Mouse (Mus musculus) heart, embryonic 15.5 days (tissue): ENCODE data around the gene Ccnf. TPM values are rescaled to one million over a fixed set of nuclear protein-coding genes. Genes with fewer than 3 reads are reported as not detected.
A peak's percentile ranks its signal among the peaks of the same experiment; 100 is the strongest.

Experiments used
- ATAC-seq: fragments of 200-750 bp; cut with Nextera tagmentation; replicated peaks from 2 replicates; pipeline ENCODE4 v1.8.0; 2017; ENCODE audit warnings: low read depth, moderate TSS enrichment; ENCODE audit not compliant: insufficient number of reproducible peaks, insufficient read depth, low FRiP score
- H3K27ac ChIP-seq: fragments of 300-500 bp; sonication (generic); 2 replicates; pipeline ENCODE4 v1.5.1; 2015; ENCODE audit warnings: mild to moderate bottlenecking, inconsistent platforms
- H3K27me3 ChIP-seq: fragments of 300-500 bp; sonication (generic); 2 replicates; pipeline ENCODE4 v1.6.1; 2015; ENCODE audit warnings: inconsistent platforms
- H3K36me3 ChIP-seq: fragments of 300-500 bp; sonication (generic); 2 replicates; pipeline ENCODE4 v1.6.1; 2015; ENCODE audit warnings: mild to moderate bottlenecking, inconsistent platforms
- H3K4me1 ChIP-seq: fragments of 300-500 bp; sonication (generic); replicated peaks from 2 replicates; pipeline ENCODE4 v1.6.1; 2015; ENCODE audit warnings: inconsistent platforms
- H3K4me2 ChIP-seq: fragments of 300-500 bp; sonication (generic); 2 replicates; pipeline ENCODE4 v1.6.1; 2015; ENCODE audit warnings: inconsistent platforms, mild to moderate bottlenecking, moderate library complexity
- H3K4me3 ChIP-seq: fragments of 300-500 bp; sonication (generic); 2 replicates; pipeline ENCODE4 v1.5.1; 2015; ENCODE audit warnings: mild to moderate bottlenecking, inconsistent platforms
- H3K9ac ChIP-seq: fragments of 300-500 bp; sonication (generic); 2 replicates; pipeline ENCODE4 v1.6.1; 2015; ENCODE audit warnings: mild to moderate bottlenecking, inconsistent platforms
- H3K9me3 ChIP-seq: fragments of 300-500 bp; sonication (generic); replicated peaks from 2 replicates; pipeline ENCODE4 v1.6.1; 2016; ENCODE audit warnings: inconsistent platforms
- WGBS: fragments of 180-500 bp; shearing (Covaris S2); methylation state at CpG from one replicate; pipeline ENCODE4 v1.1.7; 2015; ENCODE audit warnings: mixed read lengths; 5-methylcytosine and 5-hydroxymethylcytosine counted together
- polyA plus RNA-seq: library from polyadenylated mRNA; unstranded; fragments of >200 nt; fragmentation: Nextera tagmentation; extraction: Ambion mirVana; gene quantifications from 2 replicates; pipeline ENCODE4 v1.2.1, GENCODE M21; 2015

Gene Ccnf
- 29.2 and 36.1 TPM in 2 replicates for polyA plus RNA-seq

DNA sequence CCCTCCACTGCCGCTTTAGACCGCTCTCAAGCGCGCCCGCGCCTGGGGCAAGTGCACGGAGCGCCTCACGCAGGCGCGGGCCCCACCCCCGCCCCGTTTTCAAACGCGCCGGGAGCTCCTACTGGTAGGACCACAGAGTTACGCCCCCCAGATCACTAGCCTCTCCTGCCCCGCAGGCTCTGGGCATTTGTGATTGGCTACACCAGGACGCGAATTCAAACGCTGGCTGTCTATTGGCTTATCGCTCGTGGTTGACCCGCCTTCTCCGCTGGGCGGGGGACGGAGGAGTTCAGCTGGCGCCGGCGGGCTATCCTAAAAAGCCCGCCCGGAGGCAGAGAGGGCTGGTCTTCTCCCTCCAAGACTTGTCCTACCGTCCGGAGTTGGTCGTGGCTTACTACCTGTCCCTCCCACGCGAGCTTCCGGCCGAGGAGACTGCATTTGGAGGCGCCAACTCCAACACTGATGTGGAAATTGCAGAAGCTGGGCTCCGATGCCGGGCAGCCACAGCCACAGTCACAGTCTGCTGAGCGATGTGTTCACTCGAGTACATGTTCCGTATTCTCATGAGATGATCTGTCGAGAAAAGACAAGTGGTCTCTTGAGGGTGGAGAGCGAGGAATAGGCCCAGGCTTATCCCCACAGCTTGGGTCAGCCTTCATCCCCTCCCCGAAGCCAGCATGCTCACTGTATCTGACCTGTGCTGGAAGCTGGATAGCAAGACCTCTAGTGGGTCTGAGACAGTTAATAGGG, at the start of gene Ccnf:
Gene Ccnf (minus strand): TSS at position 165 of the 750 bp plus-strand sequence.
- H3K27ac ChIP-seq = peak within 1 kb of the TSS; percentile 76
- under 1% methylated on average over 48 of the region's 48 CpGs for WGBS

DNA sequence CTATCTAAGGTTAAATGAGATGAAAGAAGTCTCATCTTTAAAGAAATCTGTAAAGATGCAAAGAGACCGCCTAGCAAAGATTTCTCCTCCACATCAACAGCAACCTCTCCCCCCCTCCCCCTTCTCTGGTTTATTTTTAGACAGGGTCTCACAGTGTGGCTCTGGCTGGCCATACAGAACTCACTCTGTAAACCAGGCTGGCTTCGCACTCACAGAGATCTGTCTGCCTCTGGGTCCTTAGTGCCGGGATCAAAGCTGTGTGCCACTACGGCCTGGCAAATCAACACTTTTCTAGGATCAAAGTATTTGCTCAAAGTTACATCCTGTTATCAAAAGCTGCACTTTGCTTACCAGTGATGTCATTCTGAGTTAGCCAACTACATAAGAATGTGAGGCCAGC, 49.4 kb upstream of the Ccnf start:
- Histone ChIP-seq H3K27ac (no peak overlapping the region), H3K9ac (no peak overlapping the region), H3K27me3 (no peaks in the 10 kb centered on the region), H3K4me2 (no peak overlapping the region), H3K4me1 (peaks cover 2% of the 10 kb centered on the region; the same call in 1 of the 2 replicates), H3K9me3 (no peaks in the 10 kb centered on the region), H3K36me3 (no peaks in the 10 kb centered on the region), H3K4me3 (no peak overlapping the region)
- no peak for ATAC-seq
- WGBS = 34% methylated on average over 4 of the region's 4 CpGs

More for the DNA sequence above, at the start of gene Ccnf:
- H3K27me3 ChIP-seq = no peaks in the 10 kb centered on the region
- peaks cover 13% of the 10 kb centered on the region for H3K4me1 ChIP-seq
- ATAC-seq = peak; percentile 100
- peaks cover 23% of the 10 kb centered on the region for H3K36me3 ChIP-seq
- H3K9ac ChIP-seq = peak within 1 kb of the TSS; percentile 86
- peak within 1 kb of the TSS; percentile 76 for H3K4me2 ChIP-seq
- H3K9me3 ChIP-seq = no peaks in the 10 kb centered on the region
- peak within 1 kb of the TSS; percentile 90 for H3K4me3 ChIP-seq

DNA sequence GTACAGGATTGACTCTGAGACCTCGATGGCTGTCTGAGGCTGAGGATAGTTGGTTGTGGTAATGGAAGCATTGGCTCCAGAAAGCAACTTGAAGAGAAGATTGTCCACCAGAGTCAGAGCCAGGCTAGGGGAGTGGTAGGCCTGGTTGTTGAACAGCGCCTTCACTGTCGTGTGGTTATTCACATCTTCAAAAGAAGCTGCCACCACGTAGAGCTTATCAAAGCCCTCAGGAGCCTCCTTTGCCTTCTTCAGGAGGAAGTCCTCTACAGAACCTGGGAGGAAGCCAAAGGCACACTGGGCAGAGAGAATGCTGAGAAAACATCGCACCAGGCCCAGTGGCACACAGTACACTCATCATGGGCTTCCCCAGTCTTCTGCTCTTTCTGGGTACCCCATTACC, 38.1 kb upstream of the Ccnf start:
- ATAC-seq = no peak
- H3K36me3 ChIP-seq = no peaks in the 10 kb centered on the region
- H3K9ac ChIP-seq = no peak overlapping the region
- 69% methylated on average over 5 of the region's 5 CpGs for WGBS
- H3K4me3 ChIP-seq = no peak overlapping the region
- H3K9me3 ChIP-seq = no peaks in the 10 kb centered on the region
- no peak overlapping the region for H3K27ac ChIP-seq
- H3K27me3 ChIP-seq = no peaks in the 10 kb centered on the region
- H3K4me2 ChIP-seq = no peak overlapping the region
- H3K4me1 ChIP-seq = no peaks in the 10 kb centered on the region

DNA sequence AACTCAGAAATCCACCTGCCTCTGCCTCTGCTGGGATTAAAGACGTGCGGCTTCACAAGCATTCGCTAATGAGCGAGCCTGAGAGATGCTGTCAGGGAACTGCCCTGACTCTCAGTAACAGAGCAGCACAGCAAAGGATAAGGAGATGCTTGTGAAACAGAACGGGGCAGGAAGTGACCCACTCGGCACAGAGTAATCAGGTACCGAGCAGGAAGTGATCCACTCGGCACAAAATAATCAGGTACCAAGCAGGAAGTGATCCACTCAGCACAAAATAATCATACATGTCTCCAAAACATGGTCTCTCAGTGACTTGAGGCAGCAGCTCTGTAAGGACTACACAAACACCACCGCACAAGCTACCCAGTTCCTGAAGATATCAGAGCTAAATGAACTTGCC, 37.2 kb upstream of the Ccnf start:
- no peak for ATAC-seq
- no peak overlapping the region for H3K4me3 ChIP-seq
- no peaks in the 10 kb centered on the region for H3K27me3 ChIP-seq
- no peak overlapping the region for H3K4me2 ChIP-seq
- WGBS = 78% methylated on average over 9 of the region's 9 CpGs
- H3K9me3 ChIP-seq = no peaks in the 10 kb centered on the region
- no peaks in the 10 kb centered on the region for H3K4me1 ChIP-seq
- H3K9ac ChIP-seq = no peak overlapping the region
- no peaks in the 10 kb centered on the region for H3K36me3 ChIP-seq
- H3K27ac ChIP-seq = no peak overlapping the region

DNA sequence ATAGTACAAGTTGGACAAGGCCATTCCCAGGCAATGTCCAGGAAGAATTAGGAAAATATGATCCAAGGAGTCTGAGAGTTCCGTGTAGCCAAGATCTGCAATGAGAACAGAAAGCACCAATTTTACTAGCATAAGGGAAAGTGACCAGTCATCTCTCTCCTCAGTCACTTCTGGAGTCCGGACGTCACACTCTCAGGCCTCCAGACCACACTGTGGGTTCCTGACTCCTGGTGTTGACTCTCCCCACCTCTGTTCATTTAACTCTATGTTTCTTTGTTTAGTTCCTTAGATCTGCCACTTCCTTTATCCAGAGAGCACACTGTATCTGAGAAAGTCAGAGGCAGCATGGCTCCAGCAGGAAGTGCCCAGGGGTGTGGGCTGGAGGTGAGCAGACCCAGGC, 34.4 kb upstream of the Ccnf start:
- H3K4me2 ChIP-seq = no peak overlapping the region
- no peak overlapping the region for H3K27ac ChIP-seq
- no peaks in the 10 kb centered on the region for H3K9me3 ChIP-seq
- WGBS = 56% methylated on average over 3 of the region's 3 CpGs
- no peak overlapping the region for H3K9ac ChIP-seq
- no peaks in the 10 kb centered on the region for H3K36me3 ChIP-seq
- H3K4me1 ChIP-seq = no peaks in the 10 kb centered on the region; the same call in 1 of the 2 replicates
- ATAC-seq = no peak
- H3K27me3 ChIP-seq = no peaks in the 10 kb centered on the region
- no peak overlapping the region for H3K4me3 ChIP-seq

DNA sequence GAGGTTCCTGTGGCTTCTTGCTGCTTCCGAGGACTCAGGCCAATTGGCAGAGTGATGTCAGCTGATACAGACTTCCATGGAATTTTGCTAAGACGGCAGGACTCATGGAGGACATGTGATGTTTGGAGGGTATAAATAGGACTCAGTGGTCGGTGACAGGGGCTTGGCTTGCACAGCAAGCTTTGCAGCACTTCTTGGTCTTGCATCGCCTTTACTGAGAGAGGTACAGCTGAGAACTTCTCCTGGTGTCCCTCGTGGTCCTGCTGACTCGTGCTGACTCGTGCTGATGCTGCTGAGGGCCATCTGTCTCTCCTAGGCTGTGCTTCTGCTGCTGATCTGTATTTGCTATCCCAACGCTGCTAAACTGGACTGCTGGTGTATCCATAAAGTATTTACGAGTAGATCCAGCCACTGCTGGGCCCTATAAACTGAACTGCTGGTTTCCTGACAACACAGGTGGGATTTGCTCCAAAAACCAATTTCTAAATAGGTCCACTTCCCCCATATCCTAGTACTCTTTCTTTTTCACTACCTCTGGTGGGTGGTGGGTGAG, 32.1 kb upstream of the Ccnf start:
- WGBS = 37% methylated on average over 9 of the region's 9 CpGs
- ATAC-seq = no peak
- H3K9me3 ChIP-seq = no peaks in the 10 kb centered on the region
- H3K9ac ChIP-seq = no peak overlapping the region
- H3K4me3 ChIP-seq = no peak overlapping the region
- H3K27ac ChIP-seq = no peak overlapping the region
- no peak overlapping the region for H3K4me2 ChIP-seq
- H3K4me1 ChIP-seq = no peaks in the 10 kb centered on the region; the same call in 1 of the 2 replicates
- H3K36me3 ChIP-seq = no peaks in the 10 kb centered on the region
- H3K27me3 ChIP-seq = no peaks in the 10 kb centered on the region

DNA sequence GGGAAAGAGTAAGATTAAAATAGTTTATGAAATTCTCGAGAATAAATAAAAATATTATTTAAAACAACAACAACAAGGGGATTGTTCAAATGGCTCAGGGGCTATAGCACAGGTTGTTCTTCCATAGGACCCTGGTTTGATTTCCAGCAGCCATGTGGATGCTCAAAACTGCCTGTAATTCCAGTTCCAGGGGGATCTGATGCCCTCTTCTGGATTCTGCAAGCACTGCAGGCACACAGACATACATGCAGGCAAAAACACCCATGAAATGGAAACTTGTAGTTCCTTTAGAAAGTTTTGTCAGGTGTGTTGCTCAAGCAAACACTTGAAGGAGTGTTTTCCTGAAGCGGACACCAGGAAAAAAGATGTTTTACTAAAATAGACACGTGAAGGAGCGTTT, 31.4 kb upstream of the Ccnf start:
- H3K4me2 ChIP-seq = no peak overlapping the region
- H3K27ac ChIP-seq = no peak overlapping the region
- H3K36me3 ChIP-seq = no peaks in the 10 kb centered on the region
- no peak for ATAC-seq
- H3K4me3 ChIP-seq = no peak overlapping the region
- no peaks in the 10 kb centered on the region; the same call in 1 of the 2 replicates for H3K4me1 ChIP-seq
- H3K9me3 ChIP-seq = no peaks in the 10 kb centered on the region
- H3K9ac ChIP-seq = no peak overlapping the region
- no peaks in the 10 kb centered on the region for H3K27me3 ChIP-seq
- 64% methylated on average over 4 of the region's 4 CpGs for WGBS

DNA sequence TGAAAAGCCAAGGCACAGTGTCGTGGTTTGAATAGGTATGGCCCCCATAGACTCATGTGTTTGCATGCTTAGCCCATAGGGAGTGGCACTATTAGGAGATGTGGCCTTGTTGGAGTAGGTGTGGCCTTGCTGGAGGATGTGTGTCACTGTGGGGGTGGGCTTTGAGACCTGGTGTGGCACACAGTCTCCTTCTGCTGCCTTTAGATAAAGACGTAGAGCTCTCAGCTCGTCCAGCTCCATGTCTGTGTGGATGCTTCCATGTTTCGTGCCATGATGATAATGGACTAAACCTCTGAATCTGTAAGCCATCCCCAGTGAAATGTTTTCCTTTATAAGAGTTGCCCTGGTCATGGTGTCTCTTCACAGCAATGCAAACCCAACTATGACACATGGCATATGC, 28.6 kb upstream of the Ccnf start:
- Histone ChIP-seq H3K27me3 (no peaks in the 10 kb centered on the region), H3K9me3 (no peaks in the 10 kb centered on the region), H3K36me3 (no peaks in the 10 kb centered on the region), H3K27ac (no peak overlapping the region), H3K4me1 (no peaks in the 10 kb centered on the region; the same call in 1 of the 2 replicates), H3K4me2 (no peak overlapping the region), H3K9ac (no peak overlapping the region), H3K4me3 (no peak overlapping the region)
- WGBS = 75% methylated on average over 4 of the region's 4 CpGs
- ATAC-seq = no peak

DNA sequence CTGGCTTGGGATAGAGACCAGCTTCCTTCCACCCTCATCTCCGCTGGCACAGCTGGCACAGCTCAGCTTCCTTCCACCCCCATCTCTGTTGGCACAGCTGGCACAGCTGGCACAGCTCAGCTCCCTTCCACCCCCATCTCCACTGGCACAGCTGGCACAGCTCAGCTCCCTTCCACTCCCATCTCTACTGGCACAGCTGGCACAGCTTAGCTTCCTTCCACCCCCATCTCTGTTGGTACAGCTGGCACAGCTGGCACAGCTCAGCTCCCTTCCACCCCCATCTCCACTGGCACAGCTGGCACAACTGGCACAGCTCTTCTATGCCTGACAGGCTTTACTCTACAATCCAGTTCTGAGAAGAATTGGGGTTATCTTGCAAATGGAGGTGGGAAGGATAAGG, 15.8 kb upstream of the Ccnf start:
- Histone ChIP-seq H3K27me3 (peaks cover 5% of the 10 kb centered on the region; the same call in 1 of the 2 replicates), H3K9me3 (no peaks in the 10 kb centered on the region), H3K36me3 (no peaks in the 10 kb centered on the region), H3K4me2 (no peak overlapping the region), H3K4me1 (no peaks in the 10 kb centered on the region), H3K4me3 (no peak overlapping the region), H3K27ac (no peak overlapping the region), H3K9ac (no peak overlapping the region)
- no peak for ATAC-seq
- 93% methylated on average over 1 of the region's 1 CpGs for WGBS

DNA sequence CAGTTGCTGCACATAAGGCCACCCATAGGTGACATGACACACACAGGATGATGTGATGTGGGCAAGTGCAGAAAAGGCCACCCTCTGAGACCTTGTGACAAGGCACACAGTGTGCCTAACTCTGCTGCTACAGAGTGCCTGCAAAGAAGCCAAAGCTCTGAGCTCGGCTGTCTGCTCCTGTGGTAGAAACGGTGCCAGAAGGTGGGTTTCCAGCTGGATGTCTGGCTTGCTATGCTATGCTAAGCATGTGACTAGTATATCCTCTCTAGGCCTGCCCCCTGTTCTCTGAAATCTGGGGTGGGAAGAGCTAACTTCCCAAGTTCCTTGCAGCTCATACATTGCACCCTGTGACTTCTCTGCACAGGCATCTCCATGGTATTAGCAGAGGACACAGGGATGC, 13.5 kb upstream of the Ccnf start:
- WGBS = 67% methylated on average over 2 of the region's 2 CpGs
- H3K27ac ChIP-seq = no peak overlapping the region
- peaks cover 5% of the 10 kb centered on the region; the same call in 1 of the 2 replicates for H3K27me3 ChIP-seq
- H3K4me2 ChIP-seq = no peak overlapping the region
- H3K4me1 ChIP-seq = no peaks in the 10 kb centered on the region
- no peak overlapping the region for H3K9ac ChIP-seq
- no peaks in the 10 kb centered on the region for H3K36me3 ChIP-seq
- no peak overlapping the region for H3K4me3 ChIP-seq
- ATAC-seq = no peak
- H3K9me3 ChIP-seq = no peaks in the 10 kb centered on the region

DNA sequence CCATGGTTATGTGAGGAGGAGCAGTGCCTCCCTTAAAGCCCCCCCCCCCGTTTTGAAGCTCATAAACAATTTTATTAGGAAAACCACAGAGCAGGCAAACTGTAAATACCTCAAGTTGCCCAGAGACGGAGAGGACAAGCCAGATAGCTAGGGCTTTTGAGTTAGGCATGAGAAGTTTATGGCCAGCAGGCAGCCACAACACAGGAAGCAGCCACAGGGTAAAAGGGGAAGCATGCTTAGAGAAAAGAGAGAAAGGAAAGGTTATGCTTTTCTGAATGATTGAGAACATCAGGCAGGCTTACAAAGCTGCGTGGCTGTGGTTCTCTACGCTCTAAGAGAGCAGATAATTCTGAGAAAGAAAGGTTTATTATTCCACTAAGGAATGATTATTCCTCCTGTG, 9.2 kb upstream of the Ccnf start:
- Histone ChIP-seq H3K4me2 (no peak overlapping the region), H3K9ac (no peak overlapping the region), H3K4me1 (no peaks in the 10 kb centered on the region), H3K27ac (no peak overlapping the region), H3K4me3 (no peak overlapping the region), H3K27me3 (no peaks in the 10 kb centered on the region), H3K9me3 (no peaks in the 10 kb centered on the region), H3K36me3 (no peaks in the 10 kb centered on the region)
- ATAC-seq = no peak
- WGBS = 58% methylated on average over 4 of the region's 4 CpGs

DNA sequence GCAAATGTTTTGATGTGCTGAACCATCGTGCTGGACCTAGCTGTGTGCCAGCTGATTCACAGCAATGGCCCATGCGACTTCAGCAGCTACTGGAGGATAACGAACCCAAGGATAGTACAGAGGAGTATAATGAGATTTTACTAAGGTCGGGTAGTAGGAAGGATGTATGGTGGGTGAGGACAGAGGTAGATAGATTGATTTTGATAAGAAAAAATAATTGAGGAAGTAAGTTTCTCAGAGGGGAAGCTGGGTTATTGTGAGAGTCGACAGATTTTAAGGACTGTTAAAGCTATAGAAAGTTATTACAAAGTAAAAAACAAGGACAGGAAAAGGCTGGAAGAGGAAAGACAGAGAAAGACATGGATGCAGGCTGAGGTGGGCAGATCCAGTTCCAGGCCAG, 8.4 kb upstream of the Ccnf start:
- Histone ChIP-seq H3K27me3 (no peaks in the 10 kb centered on the region), H3K9me3 (no peaks in the 10 kb centered on the region), H3K4me2 (no peak overlapping the region), H3K4me1 (no peaks in the 10 kb centered on the region), H3K27ac (no peak overlapping the region), H3K36me3 (no peaks in the 10 kb centered on the region), H3K4me3 (no peak overlapping the region), H3K9ac (no peak overlapping the region)
- no peak for ATAC-seq
- 60% methylated on average over 5 of the region's 5 CpGs for WGBS
